Mouse (Mus musculus) myocyte (in vitro differentiated cells): ENCODE measurements around the gene Kdelr2.

Experiments used
- CEBPB ChIP-seq: IDR thresholded peaks from 2 replicates; pipeline ENCODE4 v1.6.1; 2011; ENCODE audit warnings: mild to moderate bottlenecking, moderate library complexity; ENCODE audit not compliant: poor library complexity, insufficient read depth, severe bottlenecking
- E2F4 ChIP-seq: IDR thresholded peaks from one replicate; pipeline ENCODE4 v1.6.1; 2011; ENCODE audit warnings: mild to moderate bottlenecking, control low read depth, moderate library complexity; ENCODE audit not compliant: insufficient read depth
- MAX ChIP-seq: IDR thresholded peaks from one replicate; pipeline ENCODE4 v1.6.1; 2011; ENCODE audit warnings: low read depth, mild to moderate bottlenecking, control low read depth
- MYOD1 ChIP-seq, 3 experiments: IDR thresholded peaks; one replicate each; pipeline ENCODE4 v1.6.1; 2011; ENCODE audit warnings: control low read depth in 2 of 3, low read depth in 2 of 3, mild to moderate bottlenecking in 2 of 3, moderate library complexity in 1 of 3; ENCODE audit not compliant: insufficient read length in 2 of 3, control insufficient read depth in 1 of 3
- MYOG ChIP-seq, 3 experiments: IDR thresholded peaks; one replicate each; pipeline ENCODE4 v1.6.1; 2011; ENCODE audit warnings: control low read depth in 2 of 3, low read depth in 2 of 3, mild to moderate bottlenecking in 2 of 3; ENCODE audit not compliant: insufficient read length in 2 of 3, control insufficient read depth in 1 of 3, insufficient read depth in 1 of 3
- POLR2A ChIP-seq: IDR thresholded peaks from one replicate; pipeline ENCODE4 v1.6.1; 2011; ENCODE audit warnings: low read depth, mild to moderate bottlenecking, control low read depth, moderate library complexity; ENCODE audit not compliant: insufficient read length
- POLR2AphosphoS2 ChIP-seq: IDR thresholded peaks from one replicate; pipeline ENCODE4 v1.6.1; 2011; ENCODE audit warnings: low read depth, control low read depth; ENCODE audit not compliant: insufficient read length
- REST ChIP-seq: IDR thresholded peaks from one replicate; pipeline ENCODE4 v1.6.1; 2011; ENCODE audit warnings: mild to moderate bottlenecking, control low read depth, moderate library complexity; ENCODE audit not compliant: insufficient read depth, insufficient read length
- SRF ChIP-seq: IDR thresholded peaks from one replicate; pipeline ENCODE4 v1.6.1; 2011; ENCODE audit warnings: low read depth; ENCODE audit not compliant: control insufficient read depth, insufficient read length
- TCF12 ChIP-seq: IDR thresholded peaks from one replicate; pipeline ENCODE4 v1.6.1; 2011; ENCODE audit warnings: mild to moderate bottlenecking, control low read depth; ENCODE audit not compliant: poor library complexity, insufficient read depth, severe bottlenecking
- TCF3 ChIP-seq: IDR thresholded peaks from one replicate; pipeline ENCODE4 v1.6.1; 2011; ENCODE audit warnings: low read depth, control low read depth; ENCODE audit not compliant: insufficient read length
- USF1 ChIP-seq: IDR thresholded peaks from one replicate; pipeline ENCODE4 v1.6.1; 2011; ENCODE audit warnings: low read depth, mild to moderate bottlenecking, control low read depth, moderate library complexity

DNA sequence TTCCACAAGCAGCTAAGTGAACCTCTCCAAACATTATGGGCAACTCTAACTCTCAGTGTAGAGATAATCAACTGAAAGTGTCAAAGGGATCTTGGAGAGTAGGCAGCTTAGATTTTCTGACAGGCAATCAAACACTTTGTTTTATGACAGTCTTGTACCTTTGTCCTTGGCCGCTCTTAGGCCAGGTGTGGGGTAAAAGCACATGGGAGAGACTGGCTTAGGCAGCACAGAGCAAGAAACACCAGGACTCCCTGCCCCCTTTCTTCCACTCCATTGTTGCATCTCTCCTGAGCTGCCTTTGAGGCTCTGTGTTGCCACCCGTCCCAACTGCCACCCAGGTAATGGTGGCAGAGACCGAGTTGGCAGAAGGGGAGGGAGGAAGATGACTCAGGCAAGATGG lies 37.7 kb downstream of the Kdelr2 start:
- TF ChIP-seq POLR2A (no peak), POLR2AphosphoS2 (no peak), TCF12 (no peak), TCF3 (no peak), MYOD1 (IDR thresholded peaks at IDR 0.05; ENCODE audit: control insufficient read depth in 1 of 3, insufficient read length in 2 of 3, low read depth in 2 of 3) (no peak), USF1 (no peak), SRF (no peak), MYOG (IDR thresholded peaks at IDR 0.05; ENCODE audit: control insufficient read depth in 1 of 3, insufficient read depth in 1 of 3, insufficient read length in 2 of 3, low read depth in 2 of 3) (no peak), E2F4 (no peak), CEBPB (no peak), MAX (no peak), REST (no peak)
